ENCODE assay signal across 12 mouse cellular contexts in genomic region chr9:107724796-107725195, GRCm38 (mm10). TPM values are rescaled to one million over a fixed set of nuclear protein-coding genes. Genes with fewer than 3 reads are reported as not detected.
A peak's percentile ranks its signal among the peaks of the same experiment; 100 is the strongest.
DNase-seq lines count a peak whose midpoint lies in the region; ATAC-seq lines count a peak whose summit lies in the region.
"Had no signal": no experiment of that assay in that cellular context is flagged by ENCODE, and none has a peak within 500 bp of the region (broad histone marks: within the 10 kb centered on the region; RNA-seq: fewer than 3 reads in every experiment).

No protein-coding gene starts in this region.

- no peak overlapping the region for H3K4me3 ChIP-seq in heart, embryonic 13.5 days
- H3K4me3 ChIP-seq in midbrain, embryonic 10.5 days, result 0 out of 2 replicates have a peak overlapping the region, but pooled peaks have one; percentile 4
- H3K4me3 ChIP-seq in midbrain, embryonic 11.5 days (ENCODE audit: low read depth, low read length), result no peak overlapping the region
- no peak overlapping the region for H3K4me3 ChIP-seq in limb, embryonic 10.5 days
- H3K4me3 ChIP-seq in stomach, embryonic 15.5 days (replicated peaks), result no peak overlapping the region
- H3K4me3 ChIP-seq: midbrain, embryonic 13.5 days had no signal

- peaks cover 28% of the 10 kb centered on the region for H3K27me3 ChIP-seq in heart, embryonic 13.5 days (replicated peaks)
- H3K27me3 ChIP-seq in midbrain, embryonic 10.5 days (ENCODE audit: low read depth, poor library complexity, severe bottlenecking), result peaks cover 21% of the 10 kb centered on the region
- H3K27me3 ChIP-seq in midbrain, embryonic 11.5 days (ENCODE audit: control insufficient read depth, insufficient read depth, low read length), result no peaks in the 10 kb centered on the region
- H3K27me3 ChIP-seq in limb, embryonic 10.5 days (ENCODE audit: low read depth, poor library complexity, severe bottlenecking), result no peaks in the 10 kb centered on the region
- H3K27me3 ChIP-seq in stomach, embryonic 15.5 days (replicated peaks), result no peaks in the 10 kb centered on the region
- H3K27me3 ChIP-seq: midbrain, embryonic 13.5 days had no signal

- DNase-seq in heart, adult 18-20 months, result no peak
- no peak for DNase-seq in midbrain, embryonic 10.5 days (ENCODE audit: low spot score)
- DNase-seq in midbrain, embryonic 11.5 days (ENCODE audit: low spot score, missing footprints), result no peak
- DNase-seq in limb, embryonic 10.5 days (ENCODE audit: low spot score), result no peak
- no peak for DNase-seq in urinary bladder, postnatal 36 days (ENCODE audit: low spot score in 2 of 2)
- no peak for DNase-seq in natural killer cell, adult 2 months (ENCODE audit: low spot score in 2 of 2)
- DNase-seq: cerebellum, postnatal 25 days; right cerebral cortex, adult 18-20 months; thymus, postnatal 25 days had no signal

- no peaks in the 10 kb centered on the region for H3K36me3 ChIP-seq in heart, embryonic 13.5 days
- no peaks in the 10 kb centered on the region for H3K36me3 ChIP-seq in midbrain, embryonic 10.5 days
- no peaks in the 10 kb centered on the region for H3K36me3 ChIP-seq in midbrain, embryonic 11.5 days (ENCODE audit: control insufficient read depth, insufficient read depth, low read length)
- no peaks in the 10 kb centered on the region for H3K36me3 ChIP-seq in limb, embryonic 10.5 days
- no peaks in the 10 kb centered on the region for H3K36me3 ChIP-seq in stomach, embryonic 15.5 days
- H3K36me3 ChIP-seq: midbrain, embryonic 13.5 days had no signal

- no peak overlapping the region for H3K9ac ChIP-seq in heart, embryonic 13.5 days
- H3K9ac ChIP-seq in midbrain, embryonic 11.5 days (ENCODE audit: low read length), result no peak overlapping the region
- no peak overlapping the region for H3K9ac ChIP-seq in stomach, embryonic 15.5 days
- H3K9ac ChIP-seq: midbrain, embryonic 13.5 days had no signal

- H3K9me3 ChIP-seq in heart, embryonic 13.5 days, result no peaks in the 10 kb centered on the region
- no peaks in the 10 kb centered on the region for H3K9me3 ChIP-seq in midbrain, embryonic 10.5 days (replicated peaks)
- H3K9me3 ChIP-seq in midbrain, embryonic 11.5 days (ENCODE audit: control insufficient read depth, low read length), result no peaks in the 10 kb centered on the region
- no peaks in the 10 kb centered on the region for H3K9me3 ChIP-seq in limb, embryonic 10.5 days (replicated peaks)
- H3K9me3 ChIP-seq in stomach, embryonic 15.5 days, result no peaks in the 10 kb centered on the region
- H3K9me3 ChIP-seq: midbrain, embryonic 13.5 days had no signal

- WGBS in heart, embryonic 13.5 days, result 85% methylated on average over 1 of the region's 1 CpGs
- 92% methylated on average over 1 of the region's 1 CpGs for WGBS in midbrain, embryonic 10.5 days
- WGBS in midbrain, embryonic 11.5 days, result 92% methylated on average over 1 of the region's 1 CpGs
- 78% methylated on average over 1 of the region's 1 CpGs for WGBS in limb, embryonic 10.5 days
- WGBS in stomach, embryonic 15.5 days, result 91% methylated on average over 1 of the region's 1 CpGs

- peaks cover 31% of the 10 kb centered on the region for H3K4me1 ChIP-seq in heart, embryonic 13.5 days
- H3K4me1 ChIP-seq in midbrain, embryonic 10.5 days, result peaks cover 77% of the 10 kb centered on the region
- peaks cover 31% of the 10 kb centered on the region for H3K4me1 ChIP-seq in midbrain, embryonic 11.5 days (ENCODE audit: control insufficient read depth, insufficient read depth, low read length)
- H3K4me1 ChIP-seq in limb, embryonic 10.5 days, result peaks cover 93% of the 10 kb centered on the region
- H3K4me1 ChIP-seq in stomach, embryonic 15.5 days, result peaks cover 41% of the 10 kb centered on the region

- no peak for ATAC-seq in heart, embryonic 13.5 days (ENCODE audit: extremely low read depth, insufficient number of reproducible peaks, low FRiP score, low TSS enrichment)
- ATAC-seq in midbrain, embryonic 11.5 days (ENCODE audit: low FRiP score), result no peak
- ATAC-seq in stomach, embryonic 15.5 days (ENCODE audit: insufficient read depth, low FRiP score, low read depth), result no peak

- no peak overlapping the region for H3K4me2 ChIP-seq in heart, embryonic 13.5 days
- no peak overlapping the region for H3K4me2 ChIP-seq in midbrain, embryonic 11.5 days
- H3K4me2 ChIP-seq in stomach, embryonic 15.5 days, result no peak overlapping the region

- H3K27ac ChIP-seq in heart, embryonic 13.5 days (replicated peaks), result peak overlapping the region; percentile 61
- peak overlapping the region; percentile 85 for H3K27ac ChIP-seq in midbrain, embryonic 10.5 days (replicated peaks)
- H3K27ac ChIP-seq in midbrain, embryonic 11.5 days (ENCODE audit: low read depth, low read length), result no peak overlapping the region
- peak overlapping the region; percentile 91 for H3K27ac ChIP-seq in limb, embryonic 10.5 days
- peak overlapping the region; percentile 80 for H3K27ac ChIP-seq in stomach, embryonic 15.5 days

RNA-seq across cellular contexts. Expression of gene Sema3f, which starts 14.5 kb away (rescaled TPM):
- polyA plus RNA-seq in heart, embryonic 13.5 days (2015; fragmentation: Nextera tagmentation; extraction: Ambion mirVana), result 4.5 and 6.3 TPM in 2 replicates
- 10 to 100 TPM; 14.7 to 16.5 TPM for total RNA-seq in heart, adult 18-20 months (2021)
- 14.9 and 17.2 TPM in 2 replicates for polyA plus RNA-seq in midbrain, embryonic 10.5 days (2016; fragmentation: Nextera tagmentation; extraction: Ambion mirVana)
- 9.6 and 11.9 TPM in 2 replicates for polyA plus RNA-seq in midbrain, embryonic 11.5 days (2014; fragmentation: Nextera tagmentation; extraction: Ambion mirVana)
- polyA plus RNA-seq in limb, embryonic 10.5 days (2016; fragmentation: Nextera tagmentation; extraction: Ambion mirVana), result 31.7 and 33.6 TPM in 2 replicates
- polyA plus RNA-seq in stomach, embryonic 15.5 days (2015; fragmentation: Nextera tagmentation; extraction: Ambion mirVana), result 19.7 and 21.3 TPM in 2 replicates

RNA-seq across cellular contexts. Expression of gene Gnat1, which starts 45.3 kb away (rescaled TPM):
- polyA plus RNA-seq in heart, embryonic 13.5 days (2015; fragmentation: Nextera tagmentation; extraction: Ambion mirVana), result 0.90 and 1.3 TPM in 2 replicates
- not detected for total RNA-seq in heart, adult 18-20 months (2021)
- 3.2 and 3.6 TPM in 2 replicates for polyA plus RNA-seq in midbrain, embryonic 10.5 days (2016; fragmentation: Nextera tagmentation; extraction: Ambion mirVana)
- polyA plus RNA-seq in midbrain, embryonic 11.5 days (2014; fragmentation: Nextera tagmentation; extraction: Ambion mirVana), result 1.1 and 1.4 TPM in 2 replicates
- 2.6 and 3.3 TPM in 2 replicates for polyA plus RNA-seq in limb, embryonic 10.5 days (2016; fragmentation: Nextera tagmentation; extraction: Ambion mirVana)
- 1.1 and 1.9 TPM in 2 replicates for polyA plus RNA-seq in stomach, embryonic 15.5 days (2015; fragmentation: Nextera tagmentation; extraction: Ambion mirVana)

RNA-seq across cellular contexts. Expression of gene Rbm5, which starts 46.0 kb away (rescaled TPM):
- polyA plus RNA-seq in heart, embryonic 13.5 days (2015; fragmentation: Nextera tagmentation; extraction: Ambion mirVana), result 121 and 125 TPM in 2 replicates
- total RNA-seq in heart, adult 18-20 months (2021), result 10 to 100 TPM; 48.6 to 57.9 TPM
- polyA plus RNA-seq in midbrain, embryonic 10.5 days (2016; fragmentation: Nextera tagmentation; extraction: Ambion mirVana), result 200 and 220 TPM in 2 replicates
- polyA plus RNA-seq in midbrain, embryonic 11.5 days (2014; fragmentation: Nextera tagmentation; extraction: Ambion mirVana), result 186 and 191 TPM in 2 replicates
- 164 and 214 TPM in 2 replicates for polyA plus RNA-seq in limb, embryonic 10.5 days (2016; fragmentation: Nextera tagmentation; extraction: Ambion mirVana)
- 182 and 185 TPM in 2 replicates for polyA plus RNA-seq in stomach, embryonic 15.5 days (2015; fragmentation: Nextera tagmentation; extraction: Ambion mirVana)

RNA-seq across cellular contexts. Expression of gene Slc38a3, which starts 55.5 kb away (rescaled TPM):
- polyA plus RNA-seq in heart, embryonic 13.5 days (2015; fragmentation: Nextera tagmentation; extraction: Ambion mirVana), result 2.8 and 2.9 TPM in 2 replicates
- total RNA-seq in heart, adult 18-20 months (2021), result 10 to 100 TPM; 48.3 to 61.0 TPM
- polyA plus RNA-seq in midbrain, embryonic 10.5 days (2016; fragmentation: Nextera tagmentation; extraction: Ambion mirVana), result 9.3 and 11.6 TPM in 2 replicates
- polyA plus RNA-seq in midbrain, embryonic 11.5 days (2014; fragmentation: Nextera tagmentation; extraction: Ambion mirVana), result 11.2 and 11.7 TPM in 2 replicates
- 3.9 and 4.3 TPM in 2 replicates for polyA plus RNA-seq in limb, embryonic 10.5 days (2016; fragmentation: Nextera tagmentation; extraction: Ambion mirVana)
- polyA plus RNA-seq in stomach, embryonic 15.5 days (2015; fragmentation: Nextera tagmentation; extraction: Ambion mirVana), result 19.5 and 28.6 TPM in 2 replicates
